Mouse (Mus musculus) forebrain, embryonic 15.5 days (tissue): ENCODE measurements at regions not wholly inside any gene's neighbourhood (a gene's known extent, or its start where the extent isn't known, plus 50 kb on each side); places are given as distances from the start of the nearest gene placed in this dataset.

Source experiments
- ATAC-seq: fragments of 200-750 bp; cut with Nextera tagmentation; replicated peaks from 2 replicates; pipeline ENCODE4 v1.8.0; 2017; ENCODE audit warnings: mild to moderate bottlenecking, moderate TSS enrichment, moderate library complexity
- H3K27ac ChIP-seq: fragments of 300-500 bp; sonication (generic); replicated peaks from 2 replicates; pipeline ENCODE4 v1.5.1; 2015; ENCODE audit warnings: mild to moderate bottlenecking, inconsistent platforms
- H3K27me3 ChIP-seq: fragments of 300-500 bp; sonication (generic); 2 replicates; pipeline ENCODE4 v1.6.1; 2015; ENCODE audit warnings: inconsistent platforms
- H3K36me3 ChIP-seq: fragments of 300-500 bp; sonication (generic); 2 replicates; pipeline ENCODE4 v1.6.1; 2015; ENCODE audit warnings: mild to moderate bottlenecking, inconsistent platforms
- H3K4me1 ChIP-seq: fragments of 300-500 bp; sonication (generic); 2 replicates; pipeline ENCODE4 v1.6.1; 2015; ENCODE audit warnings: inconsistent platforms
- H3K4me2 ChIP-seq: fragments of 300-500 bp; sonication (generic); replicated peaks from 2 replicates; pipeline ENCODE4 v1.6.1; 2015; ENCODE audit warnings: mild to moderate bottlenecking, inconsistent platforms
- H3K4me3 ChIP-seq: fragments of 300-500 bp; sonication (generic); 2 replicates; pipeline ENCODE4 v1.5.1; 2015; ENCODE audit warnings: mild to moderate bottlenecking, inconsistent platforms
- H3K9ac ChIP-seq: fragments of 300-500 bp; sonication (generic); replicated peaks from 2 replicates; pipeline ENCODE4 v1.6.1; 2015; ENCODE audit warnings: mild to moderate bottlenecking, inconsistent platforms
- H3K9me3 ChIP-seq: fragments of 300-500 bp; sonication (generic); 2 replicates; pipeline ENCODE4 v1.6.1; 2016; ENCODE audit warnings: inconsistent platforms
- WGBS: fragments of 180-500 bp; shearing (Covaris S2); methylation state at CpG from one replicate; pipeline ENCODE4 v1.1.7; 2015; ENCODE audit warnings: mixed read lengths; 5-methylcytosine and 5-hydroxymethylcytosine counted together

DNA sequence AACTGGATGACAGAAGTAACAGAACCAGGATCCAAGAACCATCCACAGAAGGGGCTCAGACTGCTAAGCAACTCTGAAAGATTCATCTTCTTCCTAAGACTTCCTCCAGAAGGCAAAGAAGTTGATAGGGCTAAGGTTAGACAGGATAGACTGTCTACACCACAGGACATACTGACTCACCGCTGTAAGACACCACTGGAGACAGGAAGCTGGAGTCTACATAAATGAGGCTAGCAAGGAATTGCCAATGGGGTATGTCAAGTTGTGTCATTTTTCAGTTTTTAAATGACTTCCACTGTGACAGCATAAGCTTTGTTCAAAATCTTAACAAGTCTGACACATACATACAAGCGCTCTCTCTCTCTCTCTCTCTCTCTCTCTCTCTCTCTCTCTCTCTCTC, 645.4 kb upstream of the Gm10131 start:
- Histone ChIP-seq H3K27me3 (no peaks in the 10 kb centered on the region), H3K4me3 (no peak overlapping the region), H3K4me1 (peaks cover 5% of the 10 kb centered on the region), H3K9ac (no peak overlapping the region), H3K4me2 (no peak overlapping the region), H3K36me3 (no peaks in the 10 kb centered on the region), H3K27ac (no peak overlapping the region), H3K9me3 (no peaks in the 10 kb centered on the region)
- 88% methylated on average over 2 of the region's 2 CpGs for WGBS
- no peak for ATAC-seq

DNA sequence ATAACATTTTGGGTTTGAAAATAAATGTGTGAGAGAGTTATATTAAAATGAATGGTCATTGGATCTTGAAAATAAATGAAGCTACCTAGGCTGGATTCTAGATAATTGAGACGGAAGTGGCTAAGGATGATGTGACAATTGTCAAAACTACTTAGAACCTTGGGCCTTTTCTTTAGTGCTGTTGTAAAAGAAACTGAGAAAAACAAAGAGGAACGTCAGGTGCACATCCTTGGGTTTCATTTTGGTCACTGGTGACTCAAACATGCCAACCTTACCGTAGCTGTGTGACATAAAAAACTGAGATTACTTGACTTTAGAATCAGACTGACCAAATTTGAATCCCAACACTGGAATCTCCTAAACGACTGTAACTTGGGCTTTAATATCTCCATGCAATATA, 644.6 kb upstream of the Gm10131 start:
- Histone ChIP-seq H3K27ac (no peak overlapping the region), H3K9me3 (no peaks in the 10 kb centered on the region), H3K4me3 (no peak overlapping the region), H3K27me3 (no peaks in the 10 kb centered on the region), H3K4me1 (peaks cover 2% of the 10 kb centered on the region; the same call in 1 of the 2 replicates), H3K36me3 (no peaks in the 10 kb centered on the region), H3K4me2 (no peak overlapping the region), H3K9ac (no peak overlapping the region)
- ATAC-seq: no peak
- WGBS: 87% methylated on average over 4 of the region's 4 CpGs

- Histone ChIP-seq H3K27ac (no peak overlapping the region), H3K4me3 (no peak overlapping the region), H3K4me1 (no peaks in the 10 kb centered on the region), H3K36me3 (no peaks in the 10 kb centered on the region), H3K9ac (no peak overlapping the region), H3K9me3 (no peaks in the 10 kb centered on the region), H3K4me2 (no peak overlapping the region), H3K27me3 (no peaks in the 10 kb centered on the region)
- ATAC-seq: no peak
- 86% methylated on average over 4 of the region's 4 CpGs for WGBS
Observed at GRCm38 (mm10) chr8:34755480-34755879, 643.9 kb upstream of the Gm10131 start.

DNA sequence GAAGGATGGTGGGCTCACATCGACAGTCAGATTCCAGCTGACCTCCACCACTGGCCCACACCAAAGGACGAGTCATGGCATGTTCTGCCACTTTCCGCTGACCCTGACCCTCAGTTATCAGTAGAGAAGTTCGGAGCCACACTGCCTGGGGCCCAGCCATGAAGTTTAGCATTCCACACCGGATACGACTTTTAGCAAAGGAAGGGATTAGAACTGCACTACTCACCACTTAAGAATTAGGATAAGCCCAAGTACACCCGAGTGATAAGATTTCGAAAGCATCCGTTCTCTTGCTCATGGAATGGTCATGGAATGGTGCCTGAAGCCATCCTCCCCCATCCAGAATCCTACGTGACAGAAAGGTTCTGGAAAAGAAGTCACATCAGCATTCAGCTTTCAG, 641.5 kb upstream of the Gm10131 start:
- Histone ChIP-seq H3K9ac (no peak overlapping the region), H3K36me3 (no peaks in the 10 kb centered on the region), H3K4me2 (no peak overlapping the region), H3K9me3 (no peaks in the 10 kb centered on the region), H3K4me3 (no peak overlapping the region), H3K4me1 (no peaks in the 10 kb centered on the region), H3K27ac (no peak overlapping the region), H3K27me3 (no peaks in the 10 kb centered on the region)
- ATAC-seq: no peak
- 85% methylated on average over 10 of the region's 10 CpGs for WGBS

- H3K4me1 ChIP-seq: no peaks in the 10 kb centered on the region
- H3K27me3 ChIP-seq: no peaks in the 10 kb centered on the region
- ATAC-seq: no peak
- no peak overlapping the region for H3K9ac ChIP-seq
- H3K9me3 ChIP-seq: no peaks in the 10 kb centered on the region
- WGBS: 67% methylated on average over 8 of the region's 8 CpGs
- H3K27ac ChIP-seq: no peak overlapping the region
- no peaks in the 10 kb centered on the region for H3K36me3 ChIP-seq
- H3K4me2 ChIP-seq: no peak overlapping the region
- H3K4me3 ChIP-seq: no peak overlapping the region
Observed at GRCm38 (mm10) chr8:34748521-34748920, 637.0 kb upstream of the Gm10131 start.

DNA sequence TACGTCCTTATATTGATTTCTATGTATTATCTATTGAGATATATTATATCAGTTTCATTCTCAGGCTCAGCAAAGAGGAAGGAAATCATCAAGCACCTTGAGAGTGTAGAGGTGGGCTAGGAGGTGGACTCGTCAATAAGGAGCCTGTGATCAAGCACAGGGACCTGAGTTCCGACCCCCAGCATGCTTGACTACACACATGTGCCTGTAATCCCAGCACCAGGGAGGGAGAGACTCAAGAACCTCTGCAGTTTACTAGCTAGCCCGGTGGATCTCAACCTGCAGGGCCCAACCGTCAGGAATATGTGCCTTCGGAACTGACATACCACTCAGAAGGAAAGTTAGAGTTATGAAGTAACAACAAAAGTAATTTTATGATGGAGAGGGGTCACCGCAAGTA, 634.2 kb upstream of the Gm10131 start:
- 94% methylated on average over 7 of the region's 7 CpGs for WGBS
- Histone ChIP-seq H3K9me3 (no peaks in the 10 kb centered on the region), H3K4me3 (no peak overlapping the region), H3K36me3 (no peaks in the 10 kb centered on the region), H3K9ac (no peak overlapping the region), H3K27ac (no peak overlapping the region), H3K4me2 (no peak overlapping the region), H3K4me1 (no peaks in the 10 kb centered on the region), H3K27me3 (no peaks in the 10 kb centered on the region)
- no peak for ATAC-seq

DNA sequence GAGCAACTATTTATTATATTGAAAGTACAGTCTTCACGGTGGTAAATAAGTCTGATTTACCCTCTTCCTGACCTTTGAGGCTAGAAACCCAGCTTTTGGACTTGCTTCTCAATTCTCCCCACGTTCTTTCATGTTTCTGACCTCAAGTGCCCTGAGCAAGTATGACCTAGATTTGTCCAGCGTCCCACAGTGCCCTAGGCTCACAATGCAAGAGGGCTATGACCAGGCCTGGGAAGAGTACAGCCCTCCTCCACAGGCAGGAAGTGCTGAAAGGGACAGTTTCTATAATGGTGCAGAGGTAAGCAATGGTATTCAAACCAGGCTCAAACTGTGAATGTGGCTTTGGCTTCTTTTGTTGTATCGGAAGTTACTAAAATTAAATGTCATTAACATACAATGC, 633.1 kb upstream of the Gm10131 start:
- no peak for ATAC-seq
- no peaks in the 10 kb centered on the region for H3K27me3 ChIP-seq
- no peak overlapping the region for H3K9ac ChIP-seq
- WGBS: 69% methylated on average over 4 of the region's 4 CpGs
- H3K27ac ChIP-seq: no peak overlapping the region
- H3K9me3 ChIP-seq: no peaks in the 10 kb centered on the region
- H3K4me3 ChIP-seq: no peak overlapping the region
- no peaks in the 10 kb centered on the region for H3K4me1 ChIP-seq
- no peak overlapping the region for H3K4me2 ChIP-seq
- H3K36me3 ChIP-seq: no peaks in the 10 kb centered on the region

GRCm38 (mm10) chr8:34744179-34744578, 632.6 kb upstream of the Gm10131 start:
- H3K4me1 ChIP-seq: no peaks in the 10 kb centered on the region
- no peaks in the 10 kb centered on the region for H3K36me3 ChIP-seq
- H3K9ac ChIP-seq: no peak overlapping the region
- H3K27me3 ChIP-seq: no peaks in the 10 kb centered on the region
- H3K4me3 ChIP-seq: no peak overlapping the region
- no peak overlapping the region for H3K27ac ChIP-seq
- H3K4me2 ChIP-seq: no peak overlapping the region
- H3K9me3 ChIP-seq: no peaks in the 10 kb centered on the region
- ATAC-seq: no peak

DNA sequence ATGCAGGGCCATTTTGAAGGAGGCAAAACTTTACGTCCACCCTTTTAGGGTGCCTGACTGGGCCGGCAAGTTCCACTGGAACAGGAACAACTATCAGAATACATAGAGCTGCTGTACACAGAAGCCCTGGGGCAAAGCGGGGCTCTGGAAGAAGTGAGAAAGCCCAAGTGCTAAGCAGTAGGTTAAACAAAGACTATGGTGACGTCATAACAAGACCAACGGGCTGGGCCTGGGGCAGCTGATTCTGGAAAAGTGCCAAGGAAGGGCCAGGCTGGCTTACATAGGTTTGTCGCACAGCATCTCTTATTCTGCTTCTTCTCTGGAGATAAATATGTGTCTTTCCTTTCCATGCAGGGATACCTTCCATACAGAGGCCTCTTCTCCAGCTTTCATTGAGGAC, 631.6 kb upstream of the Gm10131 start:
- no peak overlapping the region for H3K9ac ChIP-seq
- no peak; the same call in 1 of the 2 replicates for ATAC-seq
- no peaks in the 10 kb centered on the region for H3K9me3 ChIP-seq
- H3K36me3 ChIP-seq: no peaks in the 10 kb centered on the region
- no peaks in the 10 kb centered on the region for H3K4me1 ChIP-seq
- H3K27ac ChIP-seq: no peak overlapping the region
- H3K4me2 ChIP-seq: no peak overlapping the region
- H3K27me3 ChIP-seq: no peaks in the 10 kb centered on the region
- H3K4me3 ChIP-seq: no peak overlapping the region
- 38% methylated on average over 6 of the region's 6 CpGs for WGBS

DNA sequence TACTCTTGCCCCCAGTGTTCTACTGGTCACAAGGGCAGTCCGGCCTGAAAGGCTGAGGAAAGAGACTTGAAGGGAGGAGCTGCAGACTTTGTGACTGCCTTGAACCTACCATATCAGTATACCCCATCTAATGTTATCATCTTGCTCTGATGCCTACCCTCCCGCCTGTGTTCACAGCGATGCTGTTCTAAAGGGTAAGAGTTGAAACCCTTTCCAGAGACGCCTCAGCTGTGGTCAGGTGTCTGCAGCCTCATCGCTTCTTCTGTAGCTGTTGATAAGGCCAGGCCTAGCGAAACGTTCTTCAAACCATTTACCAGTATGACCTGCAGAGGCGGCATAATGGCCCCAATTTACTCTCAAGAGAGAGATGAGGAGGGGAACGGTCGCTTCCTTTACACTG, 629.3 kb upstream of the Gm10131 start:
- Histone ChIP-seq H3K27ac (no peak overlapping the region), H3K9ac (no peak overlapping the region), H3K27me3 (no peaks in the 10 kb centered on the region), H3K4me3 (no peak overlapping the region), H3K4me1 (no peaks in the 10 kb centered on the region), H3K4me2 (no peak overlapping the region), H3K9me3 (no peaks in the 10 kb centered on the region), H3K36me3 (no peaks in the 10 kb centered on the region)
- WGBS: 86% methylated on average over 10 of the region's 10 CpGs
- no peak for ATAC-seq

DNA sequence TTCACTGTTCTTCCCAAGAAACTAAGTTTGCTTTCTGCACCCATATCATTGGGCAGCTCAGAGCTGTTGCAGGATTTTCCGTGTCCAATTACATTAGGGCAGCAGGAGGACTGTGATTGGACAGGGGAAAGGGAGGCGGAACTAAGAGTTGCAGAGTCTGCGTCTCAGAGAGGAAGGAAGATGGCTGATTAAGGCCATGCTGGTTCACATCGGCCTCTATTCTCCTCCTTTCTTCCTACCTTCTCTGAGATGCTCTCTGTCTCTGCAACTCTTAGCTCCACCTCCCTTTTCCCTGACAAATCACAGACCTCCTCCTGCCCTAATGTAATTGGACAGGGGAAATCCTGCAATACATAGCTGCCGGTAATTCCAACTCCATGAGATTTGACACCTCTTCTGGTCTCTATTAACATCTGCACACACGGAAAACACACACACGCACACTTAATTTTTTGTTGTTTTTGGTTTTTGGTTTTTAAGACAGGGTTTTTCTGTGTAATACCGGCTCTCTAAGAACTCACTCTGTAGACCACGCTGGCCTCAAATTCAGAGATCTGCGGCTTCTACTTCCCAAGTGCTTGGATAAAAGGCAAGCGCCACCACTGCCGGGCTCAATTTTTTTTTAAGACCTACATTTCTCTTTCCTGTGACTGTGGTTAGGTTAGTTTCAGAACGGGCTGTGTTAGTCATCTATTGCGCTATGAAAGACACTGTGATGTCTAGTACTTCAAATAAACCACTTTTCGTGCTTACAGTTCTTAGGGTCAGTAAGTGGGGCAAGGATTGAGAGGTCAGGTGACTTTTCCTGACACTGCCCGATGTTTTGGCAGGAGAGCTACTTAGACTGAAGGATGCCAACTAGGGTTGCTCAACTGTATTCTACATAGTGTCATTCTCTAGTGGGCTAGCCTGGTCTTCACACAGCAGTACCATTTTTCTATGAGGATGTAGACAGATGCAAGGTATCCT, 628.6 kb upstream of the Gm10131 start:
- no peak overlapping the region for H3K4me3 ChIP-seq
- H3K4me1 ChIP-seq: no peaks in the 10 kb centered on the region
- H3K36me3 ChIP-seq: no peaks in the 10 kb centered on the region
- H3K9me3 ChIP-seq: no peaks in the 10 kb centered on the region
- no peak for ATAC-seq
- no peaks in the 10 kb centered on the region for H3K27me3 ChIP-seq
- no peak overlapping the region for H3K9ac ChIP-seq
- H3K4me2 ChIP-seq: no peak overlapping the region
- 91% methylated on average over 16 of the region's 16 CpGs for WGBS
- no peak overlapping the region for H3K27ac ChIP-seq

- no peaks in the 10 kb centered on the region for H3K36me3 ChIP-seq
- 86% methylated on average over 4 of the region's 4 CpGs for WGBS
- no peaks in the 10 kb centered on the region for H3K9me3 ChIP-seq
- H3K27ac ChIP-seq: no peak overlapping the region
- H3K4me1 ChIP-seq: peaks cover 19% of the 10 kb centered on the region
- H3K4me2 ChIP-seq: no peak overlapping the region
- no peaks in the 10 kb centered on the region for H3K27me3 ChIP-seq
- ATAC-seq: no peak
- no peak overlapping the region for H3K9ac ChIP-seq
- H3K4me3 ChIP-seq: no peak overlapping the region
Observed at GRCm38 (mm10) chr8:34736214-34736613, 624.7 kb upstream of the Gm10131 start.

GRCm38 (mm10) chr8:34735006-34735405, 623.5 kb upstream of the Gm10131 start:
- 90% methylated on average over 4 of the region's 4 CpGs for WGBS
- ATAC-seq: no peak
- H3K36me3 ChIP-seq: no peaks in the 10 kb centered on the region

More at GRCm38 (mm10) chr8:34735006-34735405, 623.5 kb upstream of the Gm10131 start:
- H3K9ac ChIP-seq: no peak overlapping the region
- no peak overlapping the region for H3K27ac ChIP-seq
- no peaks in the 10 kb centered on the region for H3K9me3 ChIP-seq
- no peak overlapping the region for H3K4me3 ChIP-seq
- H3K4me2 ChIP-seq: no peak overlapping the region
- H3K27me3 ChIP-seq: no peaks in the 10 kb centered on the region
- H3K4me1 ChIP-seq: peaks cover 21% of the 10 kb centered on the region
